In the genomic region with DNA sequence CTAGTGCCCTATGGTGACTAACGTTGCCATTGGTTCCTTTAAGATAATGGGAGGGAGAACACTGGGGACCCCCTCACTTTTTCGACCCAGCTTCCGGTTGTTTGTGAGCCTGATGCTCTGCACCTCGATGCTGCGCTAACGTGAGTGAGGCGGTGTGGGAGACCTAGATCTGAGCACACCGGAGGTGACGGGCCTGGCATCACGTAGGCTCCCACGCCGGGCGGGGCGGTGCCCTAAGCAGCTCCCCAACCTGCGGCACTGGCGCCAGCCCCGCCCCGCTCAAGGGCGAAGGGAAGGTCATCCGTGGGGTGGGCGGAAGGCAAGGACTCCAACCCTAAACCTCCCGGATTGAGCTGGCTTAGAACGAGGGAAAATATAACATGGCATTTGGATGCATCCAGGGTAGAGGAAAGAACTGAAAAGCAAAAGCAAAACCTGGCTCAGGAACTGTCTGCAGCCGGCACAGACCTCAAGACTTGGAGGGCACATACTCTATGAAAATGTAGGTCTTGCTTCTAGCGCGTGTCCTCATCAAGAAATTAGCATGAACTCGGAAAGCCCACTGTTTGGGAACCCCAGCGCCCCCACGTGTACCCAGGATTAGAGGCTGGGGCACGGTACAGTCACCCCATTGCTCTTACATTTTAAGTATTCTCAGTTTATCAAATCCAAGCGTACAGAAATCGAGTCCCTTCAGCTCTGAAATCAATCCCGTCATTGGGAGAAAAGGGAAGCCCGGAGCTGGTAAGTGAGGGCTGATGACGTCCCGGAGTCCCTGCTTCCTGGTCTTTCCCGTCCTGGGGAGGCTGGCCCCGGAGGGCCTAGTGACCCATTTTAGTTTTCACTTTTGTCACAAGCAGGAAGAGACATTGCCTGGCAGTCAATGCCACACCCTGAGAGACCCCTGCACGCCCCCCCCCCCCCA, we compare ENCODE assay signal across 8 mouse cellular contexts. TPM values are rescaled to one million over a fixed set of nuclear protein-coding genes. Genes with fewer than 3 reads are reported as not detected.
DNase-seq lines count a peak whose midpoint lies in the region; ATAC-seq and TF ChIP-seq lines count a peak whose summit lies in the region.

No protein-coding gene starts in this region.

- no peaks in the 10 kb centered on the region; the same call in none of the 2 replicates for H3K36me3 ChIP-seq in ES-Bruce4 (ENCODE audit: control insufficient read depth, insufficient read depth, low read length, poor library complexity, severe bottlenecking)
- H3K36me3 ChIP-seq in embryonic facial prominence, embryonic 13.5 days = no peaks in the 10 kb centered on the region
- no peaks in the 10 kb centered on the region for H3K36me3 ChIP-seq in lung, embryonic 14.5 days (ENCODE audit: insufficient read depth)
- H3K36me3 ChIP-seq in neural tube, embryonic 14.5 days (ENCODE audit: control insufficient read depth, insufficient read depth, low read length) = no peaks in the 10 kb centered on the region

- H3K9ac ChIP-seq in ES-Bruce4 (ENCODE audit: low read depth, poor library complexity, severe bottlenecking) = peak overlapping the region; percentile 82
- H3K9ac ChIP-seq in embryonic facial prominence, embryonic 13.5 days = peak overlapping the region; percentile 67
- peak overlapping the region; percentile 38 for H3K9ac ChIP-seq in lung, embryonic 14.5 days
- peak overlapping the region; percentile 76 for H3K9ac ChIP-seq in neural tube, embryonic 14.5 days (replicated peaks; ENCODE audit: low read depth, low read length)

- peak; percentile 70 for DNase-seq in adrenal gland, postnatal 25 days
- peak; percentile 67 to 73 for DNase-seq in heart, postnatal 14 days
- peak; percentile 44 to 60 for DNase-seq in layer of hippocampus, adult 18-20 months (ENCODE audit: low spot score in 2 of 2)
- peak; percentile 59 for DNase-seq in lung, embryonic 14.5 days
- DNase-seq in thymus, postnatal 10 days (ENCODE audit: low spot score in 2 of 2) = peak; percentile 83 to 84

- peak; percentile 74; the same call in 1 of the 2 replicates for TF ChIP-seq EP300 in ES-Bruce4 (IDR thresholded peaks at IDR 0.05; ENCODE audit: insufficient read depth, low read depth, low read length)

- no peaks in the 10 kb centered on the region for H3K27me3 ChIP-seq in ES-Bruce4 (ENCODE audit: control insufficient read depth, insufficient read depth, low read length, poor library complexity, severe bottlenecking)
- peaks cover 10% of the 10 kb centered on the region; the same call in 1 of the 2 replicates for H3K27me3 ChIP-seq in embryonic facial prominence, embryonic 13.5 days
- no peaks in the 10 kb centered on the region for H3K27me3 ChIP-seq in lung, embryonic 14.5 days (ENCODE audit: insufficient read depth, low read length)
- no peaks in the 10 kb centered on the region for H3K27me3 ChIP-seq in neural tube, embryonic 14.5 days (ENCODE audit: control insufficient read depth, insufficient read depth, low read length)

- no peaks in the 10 kb centered on the region for H3K4me1 ChIP-seq in ES-Bruce4 (ENCODE audit: control insufficient read depth, insufficient read depth, low read length)
- H3K4me1 ChIP-seq in embryonic facial prominence, embryonic 13.5 days = peaks cover 21% of the 10 kb centered on the region
- H3K4me1 ChIP-seq in lung, embryonic 14.5 days (ENCODE audit: insufficient read depth) = no peaks in the 10 kb centered on the region
- 0 out of 2 replicates have a peak, but pooled peaks cover 3% of the 10 kb centered on the region for H3K4me1 ChIP-seq in neural tube, embryonic 14.5 days (ENCODE audit: control insufficient read depth, insufficient read depth, low read length)

- H3K4me2 ChIP-seq in embryonic facial prominence, embryonic 13.5 days = peak overlapping the region; percentile 99
- H3K4me2 ChIP-seq in lung, embryonic 14.5 days = peak overlapping the region; percentile 99
- H3K4me2 ChIP-seq in neural tube, embryonic 14.5 days (ENCODE audit: low read depth, low read length) = peak overlapping the region; percentile 97

- intact Hi-C loops in heart, postnatal 14 days (cut with DNase I) = no loop called here

- TF ChIP-seq POLR2A in ES-Bruce4 (IDR thresholded peaks at IDR 0.05; ENCODE audit: insufficient read depth, low read length) = no peak

- TF ChIP-seq CTCF in ES-Bruce4 (IDR thresholded peaks at IDR 0.05; ENCODE audit: low read depth, low read length) = no peak
- TF ChIP-seq CTCF in lung, embryonic 14.5 days (IDR thresholded peaks at IDR 0.05; ENCODE audit: low read depth) = no peak

- H3K4me3 ChIP-seq in ES-Bruce4 (ENCODE audit: low read depth, low read length) = peak overlapping the region; percentile 97
- peak overlapping the region; percentile 56 for H3K4me3 ChIP-seq in embryonic facial prominence, embryonic 13.5 days
- H3K4me3 ChIP-seq in lung, embryonic 14.5 days (ENCODE audit: low read depth, low read length) = peak overlapping the region; percentile 50
- H3K4me3 ChIP-seq in neural tube, embryonic 14.5 days (ENCODE audit: low read depth, low read length) = peak overlapping the region; percentile 65

- H3K27ac ChIP-seq in ES-Bruce4 (ENCODE audit: insufficient read depth, low read length) = no peak overlapping the region
- no peak overlapping the region for H3K27ac ChIP-seq in embryonic facial prominence, embryonic 13.5 days
- peak overlapping the region; percentile 51; the same call in 1 of the 2 replicates for H3K27ac ChIP-seq in lung, embryonic 14.5 days (ENCODE audit: low read depth)
- H3K27ac ChIP-seq in neural tube, embryonic 14.5 days (ENCODE audit: low read depth, low read length) = peak overlapping the region; percentile 58

- H3K9me3 ChIP-seq in ES-Bruce4 (replicated peaks; ENCODE audit: control insufficient read depth, insufficient read depth, low read length, poor library complexity, severe bottlenecking) = no peaks in the 10 kb centered on the region
- no peaks in the 10 kb centered on the region for H3K9me3 ChIP-seq in embryonic facial prominence, embryonic 13.5 days
- H3K9me3 ChIP-seq in lung, embryonic 14.5 days (ENCODE audit: low read depth, low read length) = no peaks in the 10 kb centered on the region
- no peaks in the 10 kb centered on the region for H3K9me3 ChIP-seq in neural tube, embryonic 14.5 days (ENCODE audit: control insufficient read depth, low read length)

- under 1% methylated on average over 39 of the region's 39 CpGs for whole genome bisulfite sequencing in embryonic facial prominence, embryonic 13.5 days
- WGBS in lung, embryonic 14.5 days = under 1% methylated on average over 39 of the region's 39 CpGs
- under 1% methylated on average over 39 of the region's 39 CpGs for WGBS in neural tube, embryonic 14.5 days

- peak; percentile 32; the same call in 1 of the 2 replicates for ATAC-seq in embryonic facial prominence, embryonic 13.5 days (ENCODE audit: insufficient number of reproducible peaks, insufficient read depth, low FRiP score, low TSS enrichment, low read depth)
- ATAC-seq in lung, embryonic 14.5 days (ENCODE audit: insufficient read depth) = peak; percentile 37
- peak; percentile 59 for ATAC-seq in neural tube, embryonic 14.5 days (ENCODE audit: low read depth)

RNA-seq across cellular contexts. Expression of a gene that starts 1.2 kb away (rescaled TPM):
- polyA plus RNA-seq in ES-Bruce4 (2011; ENCODE audit: insufficient read depth, insufficient read length, low read depth, missing spikeins) = 101 and 108 TPM in 2 replicates
- total RNA-seq in adrenal gland, postnatal 25 days (2021) = 57.6 and 66.5 TPM in 2 replicates
- 14.2 and 14.4 TPM in 2 replicates for polyA plus RNA-seq in embryonic facial prominence, embryonic 13.5 days (2015; fragmentation: Nextera tagmentation; extraction: Ambion mirVana)
- total RNA-seq in heart, postnatal 14 days (2021) = 10 to 100 TPM; 72.9 to 74.6 TPM
- 100 to 1,000 TPM; 197 to 210 TPM for total RNA-seq in layer of hippocampus, adult 18-20 months (2021)
- polyA plus RNA-seq in lung, embryonic 14.5 days (2014; fragmentation: Nextera tagmentation; extraction: Ambion mirVana) = 20.0 and 20.8 TPM in 2 replicates
- polyA plus RNA-seq in neural tube, embryonic 14.5 days (2014; fragmentation: Nextera tagmentation; extraction: Ambion mirVana) = 377 and 537 TPM in 2 replicates

Comparison
In these comparisons a context has a peak if more than half of its experiments do, and no peak if none do; other contexts are left out.
1. H3K27ac ChIP-seq: peak in lung, embryonic 14.5 days (single experiment) and neural tube, embryonic 14.5 days (single experiment); none in ES-Bruce4 (single experiment) and embryonic facial prominence, embryonic 13.5 days (single experiment).
2. Peak in every context shown above with its lines, with median percentiles within 50 percentile points of each other: H3K4me3 ChIP-seq, H3K9ac ChIP-seq, DNase-seq, ATAC-seq and H3K4me2 ChIP-seq.